Mouse (Mus musculus) bone marrow, adult 2 months (tissue): ENCODE measurements at regions not wholly inside any gene's neighbourhood (a gene's known extent, or its start where the extent isn't known, plus 50 kb on each side); places are given as distances from the start of the nearest gene placed in this dataset.

Experiments
- CTCF ChIP-seq: fragments of 200-500 bp; IDR thresholded peaks from 2 replicates; pipeline ENCODE4 v1.5.1; 2011; ENCODE audit warnings: low read length, control low read depth; ENCODE audit not compliant: control insufficient read depth, insufficient read depth
- POLR2A ChIP-seq: fragments of 200-500 bp; IDR thresholded peaks from 2 replicates; pipeline ENCODE4 v1.6.1; 2011; ENCODE audit warnings: low read depth, mild to moderate bottlenecking, control low read depth, low read length, borderline replicate concordance; ENCODE audit not compliant: control insufficient read depth

DNA sequence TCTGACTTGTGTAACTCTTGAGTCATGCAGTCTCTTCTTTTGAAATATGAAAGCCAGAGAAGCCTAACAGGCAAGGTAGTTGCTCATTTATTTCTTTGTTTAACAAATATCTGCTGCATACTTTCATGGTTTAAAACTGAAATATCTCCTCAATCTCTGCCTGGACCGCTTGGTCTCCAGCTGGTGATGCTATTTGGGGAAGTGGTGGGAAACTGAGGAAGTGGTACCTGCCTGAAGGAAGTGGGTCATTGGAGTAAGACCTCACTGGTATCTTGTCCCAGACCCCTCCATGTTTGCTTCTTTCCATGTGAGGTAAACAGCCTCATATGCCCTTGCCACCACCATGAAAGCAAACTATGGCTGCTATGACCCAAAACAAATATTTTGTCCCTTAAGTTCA, 74.0 kb upstream of the Bmp2k start:
- TF ChIP-seq POLR2A = no peak
- TF ChIP-seq CTCF = no peak
